Mouse (Mus musculus) hindbrain, embryonic 16.5 days (tissue): ENCODE measurements around the gene Dmpk. TPM values are rescaled to one million over a fixed set of nuclear protein-coding genes. Genes with fewer than 3 reads are reported as not detected.

Experiments used
- ATAC-seq: fragments of 200-750 bp; cut with Nextera tagmentation; 2 replicates; pipeline ENCODE4 v1.8.0; 2017; ENCODE audit warnings: moderate TSS enrichment, moderate library complexity
- H3K27ac ChIP-seq: fragments of 300-500 bp; sonication (generic); 2 replicates; pipeline ENCODE4 v1.5.1; 2014; ENCODE audit warnings: low read depth, mild to moderate bottlenecking, control low read depth, low read length, moderate library complexity
- H3K27me3 ChIP-seq: fragments of 300-500 bp; sonication (generic); replicated peaks from 2 replicates; pipeline ENCODE4 v1.6.1; 2014; ENCODE audit warnings: low read length; ENCODE audit not compliant: control insufficient read depth, insufficient read depth
- H3K36me3 ChIP-seq: fragments of 300-500 bp; sonication (generic); 2 replicates; pipeline ENCODE4 v1.6.1; 2014; ENCODE audit warnings: mild to moderate bottlenecking, low read length, moderate library complexity, mixed read lengths; ENCODE audit not compliant: control insufficient read depth, insufficient read depth
- H3K4me1 ChIP-seq: fragments of 300-500 bp; sonication (generic); 2 replicates; pipeline ENCODE4 v1.6.1; 2014; ENCODE audit warnings: low read depth, low read length; ENCODE audit not compliant: control insufficient read depth, insufficient read depth
- H3K4me2 ChIP-seq: fragments of 300-500 bp; sonication (generic); 2 replicates; pipeline ENCODE4 v1.6.1; 2014; ENCODE audit warnings: mild to moderate bottlenecking, low read length, control low read depth, moderate library complexity
- H3K4me3 ChIP-seq: fragments of 300-500 bp; sonication (generic); 2 replicates; pipeline ENCODE4 v1.5.1; 2014; ENCODE audit warnings: mild to moderate bottlenecking, low read length, control low read depth, moderate library complexity
- H3K9ac ChIP-seq: fragments of 300-500 bp; sonication (generic); 2 replicates; pipeline ENCODE4 v1.6.1; 2014; ENCODE audit warnings: low read depth, mild to moderate bottlenecking, control low read depth, low read length, moderate library complexity
- H3K9me3 ChIP-seq: fragments of 300-500 bp; sonication (generic); 2 replicates; pipeline ENCODE4 v1.6.1; 2014; ENCODE audit warnings: mild to moderate bottlenecking, low read length, moderate library complexity; ENCODE audit not compliant: control insufficient read depth
- WGBS: fragments of 180-500 bp; shearing (Covaris S2); extraction: QIAGEN DNeasy Blood & Tissue Kit; methylation state at CpG from one replicate; pipeline ENCODE4 v1.1.7; 2014; 5-methylcytosine and 5-hydroxymethylcytosine counted together
- polyA plus RNA-seq: library from polyadenylated mRNA; unstranded; fragments of >200 nt; fragmentation: Nextera tagmentation; extraction: Ambion mirVana; gene quantifications from 2 replicates; pipeline ENCODE4 v1.2.1, GENCODE M21; 2015

Gene Dmpk
- polyA plus RNA-seq: 8.0 and 12.3 TPM in 2 replicates

DNA sequence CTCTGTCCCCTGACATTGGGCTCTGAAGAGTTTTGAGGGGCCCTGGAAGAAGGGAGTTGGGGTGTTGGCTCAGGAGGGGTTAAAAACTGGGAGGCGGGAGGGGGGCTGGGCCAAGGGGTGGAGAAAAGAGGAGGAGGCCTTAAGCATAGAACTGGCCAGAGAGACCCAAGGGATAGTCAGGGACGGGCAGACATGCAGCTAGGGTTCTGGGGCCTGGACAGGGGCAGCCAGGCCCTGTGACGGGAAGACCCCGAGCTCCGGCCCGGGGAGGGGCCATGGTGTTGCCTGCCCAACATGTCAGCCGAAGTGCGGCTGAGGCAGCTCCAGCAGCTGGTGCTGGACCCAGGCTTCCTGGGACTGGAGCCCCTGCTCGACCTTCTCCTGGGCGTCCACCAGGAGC is at the start of gene Dmpk:
Gene Dmpk (plus strand): TSS at position 149 of the 400 bp plus-strand sequence.
- Histone ChIP-seq H3K36me3 (peaks cover 50% of the 10 kb centered on the region), H3K27ac (no peak within 1 kb of the TSS), H3K4me2 (peak within 1 kb of the TSS; percentile 18; the same call in 1 of the 2 replicates), H3K27me3 (no peaks in the 10 kb centered on the region), H3K4me3 (peak within 1 kb of the TSS; percentile 13; the same call in 1 of the 2 replicates), H3K4me1 (peaks cover 6% of the 10 kb centered on the region; the same call in 1 of the 2 replicates), H3K9me3 (no peaks in the 10 kb centered on the region), H3K9ac (no peak within 1 kb of the TSS; the same call in 1 of the 2 replicates)
- ATAC-seq: peak; percentile 31; the same call in 1 of the 2 replicates
- 60% methylated on average over 10 of the region's 10 CpGs for WGBS

DNA sequence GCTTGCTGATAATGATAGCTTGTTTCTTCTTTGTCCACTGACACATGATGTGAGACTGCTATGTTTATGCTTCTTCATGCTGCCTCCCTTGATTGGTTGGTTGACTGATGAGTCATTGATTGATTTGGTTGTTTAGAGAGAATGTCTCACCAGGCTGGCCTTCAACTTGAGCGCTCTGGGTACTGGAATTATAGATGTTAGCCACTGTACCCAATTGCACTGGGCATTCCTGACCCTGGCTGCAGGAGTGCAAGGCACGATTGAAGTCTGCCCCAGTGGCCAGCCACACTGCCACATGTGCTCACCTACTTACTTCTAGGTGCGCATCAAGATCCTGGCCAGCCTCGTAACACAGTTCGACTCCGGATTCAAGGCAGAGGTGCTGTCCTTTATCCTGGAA is 39.0 kb upstream of the Dmpk start:
- no peaks in the 10 kb centered on the region for H3K27me3 ChIP-seq
- no peak overlapping the region for H3K4me3 ChIP-seq
- no peak overlapping the region for H3K27ac ChIP-seq
- peaks cover 78% of the 10 kb centered on the region for H3K36me3 ChIP-seq
- ATAC-seq: no peak
- H3K9ac ChIP-seq: no peak overlapping the region
- WGBS: 92% methylated on average over 6 of the region's 6 CpGs
- H3K4me2 ChIP-seq: no peak overlapping the region
- no peaks in the 10 kb centered on the region for H3K9me3 ChIP-seq
- H3K4me1 ChIP-seq: no peaks in the 10 kb centered on the region

DNA sequence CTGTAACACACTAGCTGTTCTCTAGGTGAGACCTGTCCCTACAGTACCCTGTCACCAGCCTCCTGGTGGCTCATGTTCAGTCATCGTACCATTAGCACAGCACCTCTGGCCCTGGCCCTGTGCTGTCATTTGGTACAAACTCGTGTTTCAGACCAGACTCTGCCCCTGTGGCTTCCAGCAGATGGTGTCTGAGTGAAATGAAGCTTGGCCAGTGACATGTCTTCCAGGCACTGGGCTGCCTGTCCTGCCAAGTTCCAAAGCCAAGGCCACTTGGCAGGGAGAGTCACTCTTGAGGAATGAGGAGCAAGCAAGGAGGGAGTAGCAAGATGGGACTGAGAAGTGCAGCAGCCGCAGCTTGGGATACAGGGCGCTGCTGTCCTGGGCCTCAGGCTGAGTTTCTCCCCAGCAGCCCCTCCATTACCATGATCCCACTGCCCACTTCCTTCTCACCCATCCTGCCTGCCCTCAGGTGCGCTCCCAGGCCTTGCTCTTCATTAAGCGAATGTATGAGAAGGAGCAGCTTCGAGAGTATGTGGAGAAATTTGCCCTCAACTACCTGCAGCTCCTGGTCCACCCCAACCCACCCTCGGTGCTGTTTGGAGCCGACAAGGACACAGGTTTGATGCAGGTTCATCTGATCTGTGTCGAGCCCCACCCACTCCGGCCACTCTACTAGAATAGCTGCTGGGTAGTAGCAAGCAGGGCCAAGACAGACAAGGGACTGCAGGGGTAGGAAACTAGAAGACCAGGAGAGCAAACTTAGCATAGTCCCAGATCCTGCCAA is 37.2 kb upstream of the Dmpk start:
- Histone ChIP-seq H3K9me3 (no peaks in the 10 kb centered on the region), H3K4me3 (no peak overlapping the region), H3K36me3 (peaks cover 76% of the 10 kb centered on the region), H3K9ac (no peak overlapping the region), H3K27me3 (no peaks in the 10 kb centered on the region), H3K4me2 (no peak overlapping the region), H3K27ac (no peak overlapping the region), H3K4me1 (no peaks in the 10 kb centered on the region)
- WGBS: 87% methylated on average over 11 of the region's 11 CpGs
- ATAC-seq: 0 out of 2 replicates have a peak, but pooled peaks have one; percentile 10

DNA sequence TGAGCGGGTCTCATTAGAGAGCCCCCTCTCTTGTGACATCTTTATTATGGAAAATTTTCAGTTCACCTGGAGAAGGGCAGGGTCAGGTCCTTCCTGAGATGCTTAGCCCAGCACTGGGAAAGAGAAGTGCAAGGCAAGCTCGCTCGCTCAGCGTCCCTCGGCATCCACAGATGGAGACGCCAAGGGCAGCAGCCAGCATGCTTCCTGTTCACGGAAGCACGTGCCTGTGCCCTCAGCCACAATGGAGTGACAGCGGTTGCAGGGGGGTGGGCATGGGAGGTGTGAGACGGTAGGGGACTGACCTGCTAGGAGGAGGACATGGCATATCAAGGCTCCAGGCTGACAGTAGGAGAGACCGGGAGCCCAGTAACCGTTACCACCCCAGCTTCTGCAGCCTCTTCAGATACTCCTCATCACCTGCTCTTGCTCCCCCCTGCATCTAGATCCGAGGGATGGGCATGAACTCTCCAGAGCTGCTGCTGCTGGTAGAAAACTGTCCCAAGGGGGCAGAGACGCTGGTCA is 35.6 kb upstream of the Dmpk start:
- Histone ChIP-seq H3K9ac (no peak overlapping the region), H3K4me3 (no peak overlapping the region), H3K27ac (no peak overlapping the region), H3K36me3 (peaks cover 68% of the 10 kb centered on the region), H3K4me1 (no peaks in the 10 kb centered on the region), H3K27me3 (no peaks in the 10 kb centered on the region), H3K4me2 (no peak overlapping the region), H3K9me3 (no peaks in the 10 kb centered on the region)
- no peak for ATAC-seq
- 90% methylated on average over 14 of the region's 14 CpGs for WGBS

DNA sequence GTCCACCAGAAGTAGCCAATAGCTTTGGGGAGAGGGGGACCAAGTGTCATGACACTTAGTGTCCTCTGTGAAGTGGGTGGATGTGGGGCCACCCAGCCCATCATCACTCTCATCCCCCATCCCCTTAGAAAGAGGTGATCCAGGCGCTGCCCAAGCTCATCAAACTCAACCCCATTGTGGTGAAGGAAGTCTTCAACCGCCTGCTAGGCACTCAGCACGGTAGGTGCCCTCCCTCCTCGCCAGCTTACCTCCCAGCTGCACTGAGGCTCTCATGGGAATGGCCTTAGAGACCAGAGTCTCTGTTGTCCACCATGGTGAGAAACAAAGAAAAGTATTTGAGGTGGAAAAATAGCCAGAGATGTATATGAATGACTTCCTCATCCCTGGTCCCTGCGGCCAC is 34.4 kb upstream of the Dmpk start:
- no peaks in the 10 kb centered on the region for H3K27me3 ChIP-seq
- H3K4me3 ChIP-seq: no peak overlapping the region
- H3K4me1 ChIP-seq: no peaks in the 10 kb centered on the region; the same call in 1 of the 2 replicates
- ATAC-seq: no peak
- H3K9ac ChIP-seq: no peak overlapping the region
- no peaks in the 10 kb centered on the region for H3K9me3 ChIP-seq
- H3K27ac ChIP-seq: no peak overlapping the region
- no peak overlapping the region for H3K4me2 ChIP-seq
- peaks cover 60% of the 10 kb centered on the region for H3K36me3 ChIP-seq
- 90% methylated on average over 5 of the region's 5 CpGs for WGBS

DNA sequence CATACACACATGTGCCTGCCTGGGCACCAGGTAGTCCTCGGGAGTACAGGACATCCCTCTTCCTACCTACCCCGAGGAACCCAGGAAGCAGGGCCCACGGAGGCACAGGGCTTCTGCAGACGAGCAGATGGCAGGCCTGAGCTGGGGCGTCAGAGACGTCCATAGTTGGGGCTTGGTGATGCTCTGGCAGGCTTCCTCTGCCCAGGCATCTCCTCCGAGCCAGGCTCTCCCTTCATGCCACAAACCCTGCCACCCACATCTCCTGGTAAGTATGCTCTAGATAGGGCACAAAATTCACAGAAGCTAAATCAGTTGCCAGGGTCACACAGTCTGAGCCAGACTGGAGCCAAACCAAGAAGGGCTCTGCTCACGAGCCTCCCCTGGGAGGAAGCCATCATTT is 33.5 kb upstream of the Dmpk start:
- Histone ChIP-seq H3K9ac (no peak overlapping the region), H3K4me2 (no peak overlapping the region), H3K4me3 (no peak overlapping the region), H3K27ac (no peak overlapping the region), H3K4me1 (no peaks in the 10 kb centered on the region; the same call in 1 of the 2 replicates), H3K27me3 (no peaks in the 10 kb centered on the region), H3K36me3 (peaks cover 51% of the 10 kb centered on the region), H3K9me3 (no peaks in the 10 kb centered on the region)
- 87% methylated on average over 8 of the region's 8 CpGs for WGBS
- ATAC-seq: no peak

DNA sequence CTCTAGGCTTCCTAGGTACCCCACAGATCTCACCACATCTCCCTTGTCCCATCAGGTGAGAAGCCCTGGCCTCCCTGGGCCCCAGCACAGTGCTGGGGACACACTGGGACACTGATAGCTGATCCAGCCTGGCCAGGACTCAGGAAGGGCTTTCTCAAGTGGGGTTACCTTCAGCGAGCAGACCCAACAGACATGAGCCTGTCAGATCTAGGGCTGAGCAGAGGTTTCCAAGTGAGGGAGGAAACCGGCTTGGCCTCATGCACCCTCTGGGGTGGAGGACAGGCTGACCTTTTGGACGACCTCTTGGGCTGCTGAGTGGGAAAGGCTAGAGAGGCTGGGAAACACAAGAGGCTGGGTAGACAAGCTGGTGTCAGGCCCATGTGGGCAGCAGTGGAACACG is 32.5 kb upstream of the Dmpk start:
- 75% methylated on average over 4 of the region's 4 CpGs for WGBS
- no peak overlapping the region for H3K4me2 ChIP-seq

DNA sequence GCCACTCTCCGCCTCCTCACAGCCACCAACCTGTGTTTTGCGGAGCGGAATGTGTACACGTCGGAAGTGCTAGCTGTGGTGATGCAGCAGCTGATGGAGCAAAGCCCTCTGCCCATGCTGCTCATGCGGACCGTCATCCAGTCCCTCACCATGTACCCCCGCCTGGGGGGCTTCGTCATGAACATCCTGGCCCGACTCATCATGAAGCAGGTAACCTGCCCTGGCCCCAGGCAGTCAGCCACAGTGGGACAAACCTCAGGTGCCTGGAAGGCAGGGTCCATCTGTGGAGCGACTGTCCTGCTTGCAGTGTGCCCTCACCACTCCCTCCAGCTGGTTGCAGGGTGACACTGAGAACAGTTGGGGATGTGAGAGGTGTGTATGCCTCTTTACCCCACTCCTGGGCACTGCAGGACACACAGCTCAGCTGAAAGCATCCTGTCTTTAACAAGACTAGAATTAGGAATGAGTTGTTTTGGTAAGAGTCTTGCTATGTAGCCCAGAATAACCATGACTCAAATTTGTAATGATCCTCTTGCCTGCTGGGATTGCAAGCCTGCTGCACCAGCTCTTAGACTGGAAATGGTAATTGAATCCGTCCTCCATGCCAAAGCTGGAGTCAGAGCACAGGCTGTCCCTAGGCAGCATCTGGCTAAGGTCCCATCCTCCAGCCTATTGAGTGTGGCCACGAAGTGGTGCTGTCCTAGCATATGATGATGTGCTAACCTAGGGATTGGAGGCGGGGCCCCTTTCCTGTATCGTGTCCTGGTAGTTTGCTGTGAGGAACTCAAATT is 31.1 kb upstream of the Dmpk start:
- Histone ChIP-seq H3K4me3 (no peak overlapping the region), H3K9me3 (no peaks in the 10 kb centered on the region), H3K9ac (no peak overlapping the region), H3K36me3 (peaks cover 35% of the 10 kb centered on the region), H3K4me2 (no peak overlapping the region), H3K4me1 (no peaks in the 10 kb centered on the region; the same call in 1 of the 2 replicates), H3K27me3 (no peaks in the 10 kb centered on the region), H3K27ac (no peak overlapping the region)
- WGBS: 88% methylated on average over 15 of the region's 15 CpGs
- ATAC-seq: no peak

More for the DNA sequence above, 32.5 kb upstream of the Dmpk start:
- Histone ChIP-seq H3K4me3 (no peak overlapping the region), H3K27me3 (no peaks in the 10 kb centered on the region), H3K9ac (no peak overlapping the region), H3K4me1 (no peaks in the 10 kb centered on the region; the same call in 1 of the 2 replicates), H3K27ac (no peak overlapping the region), H3K36me3 (peaks cover 43% of the 10 kb centered on the region), H3K9me3 (no peaks in the 10 kb centered on the region)
- ATAC-seq: no peak

DNA sequence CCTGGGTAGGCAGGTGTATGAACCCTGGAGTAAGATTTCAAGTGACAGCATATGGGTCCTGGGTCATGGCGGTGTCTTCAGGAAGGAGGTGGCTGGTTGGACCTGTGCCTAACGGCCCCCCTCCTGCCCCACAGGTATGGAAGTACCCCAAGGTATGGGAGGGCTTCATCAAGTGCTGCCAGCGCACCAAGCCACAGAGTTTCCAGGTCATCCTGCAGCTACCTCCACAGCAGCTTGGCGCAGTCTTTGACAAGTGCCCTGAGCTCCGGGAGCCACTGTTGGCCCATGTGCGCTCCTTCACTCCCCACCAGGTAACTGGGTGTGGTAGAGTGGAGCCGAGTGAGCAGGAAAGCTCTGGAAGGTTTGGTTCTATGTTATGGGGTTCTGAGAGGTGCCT is 30.5 kb upstream of the Dmpk start:
- H3K4me3 ChIP-seq: no peak overlapping the region
- no peak for ATAC-seq
- WGBS: 91% methylated on average over 7 of the region's 7 CpGs

More for the DNA sequence above, 30.5 kb upstream of the Dmpk start:
- Histone ChIP-seq H3K27ac (no peak overlapping the region), H3K4me1 (no peaks in the 10 kb centered on the region; the same call in 1 of the 2 replicates), H3K9ac (no peak overlapping the region), H3K9me3 (no peaks in the 10 kb centered on the region), H3K36me3 (peaks cover 29% of the 10 kb centered on the region), H3K27me3 (no peaks in the 10 kb centered on the region), H3K4me2 (no peak overlapping the region)
